Mouse (Mus musculus): ENCODE measurements around the gene Card14.

DNA sequence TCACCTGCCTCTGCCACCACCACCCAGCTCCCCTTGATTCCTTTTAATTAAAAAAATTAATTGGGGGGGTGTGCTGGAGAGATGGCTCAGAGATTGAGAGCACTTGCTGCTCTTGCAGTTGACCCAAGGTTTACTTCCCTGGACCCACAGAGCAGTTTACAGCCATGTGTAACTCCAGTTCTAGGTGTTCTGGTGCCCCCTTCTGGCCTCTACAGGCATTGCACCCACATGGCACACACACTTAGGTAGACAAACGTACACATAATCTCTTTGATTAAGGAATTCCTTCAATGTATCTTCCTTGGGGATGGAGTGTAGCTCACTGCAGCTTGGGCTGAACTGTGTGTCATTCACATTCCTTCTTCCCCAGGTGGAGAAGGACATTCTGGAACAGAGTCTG is 17.5 kb downstream of the Card14 start:
- TF ChIP-seq FLI1 (IDR thresholded peaks at IDR 0.05; ENCODE audit: low read length) = no peak
- no peak for TF ChIP-seq GATA1 (IDR thresholded peaks at IDR 0.05; ENCODE audit: borderline replicate concordance, low read length)
